Mouse (Mus musculus): Measurements from ENCODE around the gene B4galnt4. TPM values are rescaled to one million over a fixed set of nuclear protein-coding genes. Genes with fewer than 3 reads are reported as not detected.

The B4galnt4 gene
- polyA plus RNA-seq, 2 experiments, result 0.39 to 0.64 TPM

- H3K27me3 ChIP-seq (ENCODE audit: control insufficient read depth, insufficient read depth, low read length), result peaks cover 31% of the 10 kb centered on the region
- no peak for ATAC-seq (ENCODE audit: insufficient read depth)
Observed at GRCm38 (mm10) chr7:141062525-141062924, 1.6 kb downstream of the B4galnt4 start.

GRCm38 (mm10) chr7:141063353-141063752, 2.4 kb downstream of the B4galnt4 start:
- H3K36me3 ChIP-seq (replicated peaks; ENCODE audit: control insufficient read depth, insufficient read depth, low read depth), result no peaks in the 10 kb centered on the region
- WGBS (ENCODE audit: insufficient replicate concordance), result 63% methylated on average over 3 of the region's 3 CpGs
- TF ChIP-seq EP300 (IDR thresholded peaks at IDR 0.05; ENCODE audit: low read depth) (no peak), CTCF (IDR thresholded peaks at IDR 0.05; ENCODE audit: low read depth) (no peak)
- DNase-seq (ENCODE audit: low read depth in 3 of 3, low spot score in 3 of 3), result no peak
- H3K9ac ChIP-seq (replicated peaks), result no peak overlapping the region
- H3K27me3 ChIP-seq (ENCODE audit: control insufficient read depth, insufficient read depth, low read length), result peaks cover 31% of the 10 kb centered on the region
- H3K4me1 ChIP-seq (replicated peaks; ENCODE audit: control insufficient read depth in 2 of 2, insufficient read depth in 2 of 2, low read length in 1 of 2), result peaks cover 0 to 14% of the 10 kb centered on the region in 2 experiments; a peak in 2 of 4 replicates
- H3K9me3 ChIP-seq (ENCODE audit: control insufficient read depth, low read length), result no peaks in the 10 kb centered on the region
- no peak overlapping the region for H3K4me2 ChIP-seq (ENCODE audit: low read depth)
- H3K4me3 ChIP-seq (ENCODE audit: insufficient read depth in 1 of 2, low read depth in 2 of 2, low read length in 2 of 2), result no peak overlapping the region
- ATAC-seq (ENCODE audit: insufficient read depth), result no peak
- no peak overlapping the region for H3K27ac ChIP-seq

More at GRCm38 (mm10) chr7:141062525-141062924, 1.6 kb downstream of the B4galnt4 start:
- Histone ChIP-seq H3K4me2 (ENCODE audit: low read depth) (no peak overlapping the region), H3K27ac (no peak overlapping the region), H3K36me3 (replicated peaks; ENCODE audit: control insufficient read depth, insufficient read depth, low read depth) (no peaks in the 10 kb centered on the region), H3K4me1 (replicated peaks; ENCODE audit: control insufficient read depth in 2 of 2, insufficient read depth in 2 of 2, low read length in 1 of 2) (peaks cover 0 to 14% of the 10 kb centered on the region in 2 experiments; a peak in 2 of 4 replicates), H3K9ac (replicated peaks) (no peak overlapping the region), H3K9me3 (ENCODE audit: control insufficient read depth, low read length) (no peaks in the 10 kb centered on the region), H3K4me3 (ENCODE audit: insufficient read depth in 1 of 2, low read depth in 2 of 2, low read length in 2 of 2) (no peak overlapping the region)
- DNase-seq (ENCODE audit: low read depth in 3 of 3, low spot score in 3 of 3), result no peak
- WGBS (ENCODE audit: insufficient replicate concordance), result 18% methylated on average over 7 of the region's 7 CpGs
- no peak for TF ChIP-seq EP300 (IDR thresholded peaks at IDR 0.05; ENCODE audit: low read depth)
- TF ChIP-seq CTCF (IDR thresholded peaks at IDR 0.05; ENCODE audit: low read depth), result no peak

GRCm38 (mm10) chr7:141064175-141064574, 3.3 kb downstream of the B4galnt4 start:
- Histone ChIP-seq H3K27ac (no peak overlapping the region), H3K9ac (replicated peaks) (no peak overlapping the region), H3K4me1 (replicated peaks; ENCODE audit: control insufficient read depth in 2 of 2, insufficient read depth in 2 of 2, low read length in 1 of 2) (peaks cover 0 to 14% of the 10 kb centered on the region in 2 experiments; a peak in 2 of 4 replicates), H3K9me3 (ENCODE audit: control insufficient read depth, low read length) (no peaks in the 10 kb centered on the region), H3K4me2 (ENCODE audit: low read depth) (peak overlapping the region; percentile 22; the same call in 1 of the 2 replicates), H3K27me3 (ENCODE audit: control insufficient read depth, insufficient read depth, low read length) (peaks cover 31% of the 10 kb centered on the region), H3K4me3 (ENCODE audit: insufficient read depth in 1 of 2, low read depth in 2 of 2, low read length in 2 of 2) (no peak overlapping the region), H3K36me3 (replicated peaks; ENCODE audit: control insufficient read depth, insufficient read depth, low read depth) (no peaks in the 10 kb centered on the region)
- 13% methylated on average over 7 of the region's 7 CpGs for WGBS (ENCODE audit: insufficient replicate concordance)
- peak; percentile 38 for ATAC-seq (ENCODE audit: insufficient read depth)
- no peak for DNase-seq (ENCODE audit: low read depth in 3 of 3, low spot score in 3 of 3)
- TF ChIP-seq EP300 (IDR thresholded peaks at IDR 0.05; ENCODE audit: low read depth) (no peak), CTCF (IDR thresholded peaks at IDR 0.05; ENCODE audit: low read depth) (no peak)

- DNase-seq (ENCODE audit: low read depth in 3 of 3, low spot score in 3 of 3) (no peak), ATAC-seq (ENCODE audit: insufficient read depth) (0 out of 2 replicates have a peak, but pooled peaks have one; percentile 1)
- peak overlapping the region; percentile 22; the same call in 1 of the 2 replicates for H3K4me2 ChIP-seq (ENCODE audit: low read depth)
- no peak for TF ChIP-seq CTCF (IDR thresholded peaks at IDR 0.05; ENCODE audit: low read depth)
- no peak for TF ChIP-seq EP300 (IDR thresholded peaks at IDR 0.05; ENCODE audit: low read depth)
- H3K9ac ChIP-seq (replicated peaks), result no peak overlapping the region
- H3K36me3 ChIP-seq (replicated peaks; ENCODE audit: control insufficient read depth, insufficient read depth, low read depth), result no peaks in the 10 kb centered on the region
- WGBS (ENCODE audit: insufficient replicate concordance), result 52% methylated on average over 7 of the region's 7 CpGs
- no peak overlapping the region for H3K27ac ChIP-seq
- H3K9me3 ChIP-seq (ENCODE audit: control insufficient read depth, low read length), result no peaks in the 10 kb centered on the region
- H3K4me3 ChIP-seq (ENCODE audit: insufficient read depth in 1 of 2, low read depth in 2 of 2, low read length in 2 of 2), result no peak overlapping the region
- H3K4me1 ChIP-seq (replicated peaks; ENCODE audit: control insufficient read depth in 2 of 2, insufficient read depth in 2 of 2, low read length in 1 of 2), result peaks cover 0 to 14% of the 10 kb centered on the region in 2 experiments; a peak in 2 of 4 replicates
- H3K27me3 ChIP-seq (ENCODE audit: control insufficient read depth, insufficient read depth, low read length), result peaks cover 32% of the 10 kb centered on the region
Observed at GRCm38 (mm10) chr7:141064576-141064975, 3.7 kb downstream of the B4galnt4 start.

- WGBS (ENCODE audit: insufficient replicate concordance), result 53% methylated on average over 19 of the region's 19 CpGs
- H3K36me3 ChIP-seq (replicated peaks; ENCODE audit: control insufficient read depth, insufficient read depth, low read depth), result no peaks in the 10 kb centered on the region
- no peak for ATAC-seq (ENCODE audit: insufficient read depth)
Observed at GRCm38 (mm10) chr7:141068351-141068750, 7.4 kb downstream of the B4galnt4 start.

More at GRCm38 (mm10) chr7:141068351-141068750, 7.4 kb downstream of the B4galnt4 start:
- Histone ChIP-seq H3K4me1 (replicated peaks; ENCODE audit: control insufficient read depth in 2 of 2, insufficient read depth in 2 of 2, low read length in 1 of 2) (peaks cover 0 to 10% of the 10 kb centered on the region in 2 experiments; a peak in 2 of 4 replicates), H3K9ac (replicated peaks) (no peak overlapping the region), H3K4me3 (ENCODE audit: insufficient read depth in 1 of 2, low read depth in 2 of 2, low read length in 2 of 2) (no peak overlapping the region), H3K4me2 (ENCODE audit: low read depth) (no peak overlapping the region), H3K27me3 (ENCODE audit: control insufficient read depth, insufficient read depth, low read length) (peaks cover 37% of the 10 kb centered on the region), H3K27ac (no peak overlapping the region), H3K9me3 (ENCODE audit: control insufficient read depth, low read length) (no peaks in the 10 kb centered on the region)
- no peak for TF ChIP-seq CTCF (IDR thresholded peaks at IDR 0.05; ENCODE audit: low read depth)
- TF ChIP-seq EP300 (IDR thresholded peaks at IDR 0.05; ENCODE audit: low read depth), result no peak
- DNase-seq (ENCODE audit: low read depth in 3 of 3, low spot score in 3 of 3), result no peak
